Mouse (Mus musculus) macrophage (primary cell): ENCODE results near the gene Olfr1047. TPM values are rescaled to one million over a fixed set of nuclear protein-coding genes. Genes with fewer than 3 reads are reported as not detected.
"Not testable (repeated sequence)": the region's sequence is repeated elsewhere in the genome, so short reads cannot be mapped to it uniquely, and the experiment has no call there.

Experiments used
- H3K27ac ChIP-seq: fragments of 350-480 bp; formaldehyde crosslinking; 2 replicates; pipeline ENCODE4 v1.9.0; 2021
- H3K36me3 ChIP-seq: fragments of 350-480 bp; formaldehyde crosslinking; 2 replicates; pipeline ENCODE4 v1.9.0; 2021; ENCODE audit errors: inconsistent target
- H3K4me3 ChIP-seq: fragments of 350-480 bp; formaldehyde crosslinking; 2 replicates; pipeline ENCODE4 v1.9.0; 2021; ENCODE audit errors: inconsistent target
- H3K79me2 ChIP-seq: fragments of 350-480 bp; formaldehyde crosslinking; 2 replicates; pipeline ENCODE4 v1.9.0; 2021; ENCODE audit errors: inconsistent target
- WGBS: methylation state at CpG from one replicate; pipeline ENCODE4 v1.1.7; 2026; ENCODE audit warnings: inconsistent platforms; ENCODE audit not compliant: missing documents; 5-methylcytosine and 5-hydroxymethylcytosine counted together
- polyA plus RNA-seq: library from polyadenylated mRNA; stranded (reverse); fragments of 250-400 nt; gene quantifications from 3 replicates; pipeline ENCODE4 v1.2.4, GENCODE M21; 2018; ENCODE audit warnings: inconsistent platforms
- total RNA-seq, 78 experiments: library from RNA; depleted of rRNA; stranded (reverse); fragments of 250-400 nt; gene quantifications; 1 replicate in 9 of 78; 2 replicates in 24 of 78; 3 replicates in 43 of 78; 4 replicates in 2 of 78; pipeline ENCODE4 v1.2.4; 2018; ENCODE audit warnings: inconsistent platforms in 56 of 78

Olfr1047 gene
- not detected for total RNA-seq (2018; cell fraction: chromatin; rRNA removed)
- not detected for total RNA-seq (2018; cell fraction: cytosol; rRNA removed)
- total RNA-seq (2018; cell fraction: nucleus; rRNA removed): not detected
- polyA plus RNA-seq: not detected in 3 replicates

- H3K79me2 ChIP-seq: no peaks in the 10 kb centered on the region
- WGBS: 100% methylated on average over 1 of the region's 1 CpGs
- H3K4me3 ChIP-seq: no peak within 1 kb of the TSS
- no peak within 1 kb of the TSS for H3K27ac ChIP-seq
- no peaks in the 10 kb centered on the region for H3K36me3 ChIP-seq
Observed at GRCm38 (mm10) chr2:86231301-86231700, at the start of gene Olfr1047. Gene Olfr1047 (minus strand): TSS chr2:86231401.

DNA sequence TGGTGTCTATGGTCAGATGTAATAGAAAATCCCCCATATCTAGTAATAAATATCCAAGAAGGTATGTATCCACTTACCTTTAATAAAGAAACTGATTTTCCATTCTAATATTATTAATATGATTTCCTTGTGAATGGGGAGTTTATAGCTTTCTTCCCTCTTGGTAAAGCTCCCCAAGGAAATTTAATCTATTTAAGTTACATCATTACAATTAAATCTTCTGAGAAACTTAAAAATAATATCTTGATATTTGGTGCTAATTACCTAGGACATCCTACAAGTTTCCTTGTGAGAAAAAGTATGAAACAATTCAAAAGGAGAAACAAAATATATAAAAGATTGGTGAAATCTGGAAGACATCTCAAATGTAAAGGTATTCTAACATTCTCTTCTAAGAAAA, 47.8 kb upstream of the Olfr1047 start, which contains the start of gene Olfr1051:
Gene Olfr1051, minus strand, starts transcription at position 101 of the 400 bp plus-strand sequence.
- H3K79me2 ChIP-seq, H3K36me3 ChIP-seq, H3K27ac ChIP-seq, H3K4me3 ChIP-seq: not testable (repeated sequence)

- not testable (repeated sequence) for H3K36me3 ChIP-seq, H3K27ac ChIP-seq, H3K79me2 ChIP-seq, H3K4me3 ChIP-seq
Observed at GRCm38 (mm10) chr2:86258228-86258627, 27.0 kb upstream of the Olfr1047 start, which contains the start of gene Olfr1049. Gene Olfr1049 (minus strand): TSS chr2:86258328.

- H3K27ac ChIP-seq: no peak within 1 kb of the TSS
- no peaks in the 10 kb centered on the region for H3K79me2 ChIP-seq
- H3K36me3 ChIP-seq: no peaks in the 10 kb centered on the region
Observed at GRCm38 (mm10) chr2:86240189-86240588, 9.0 kb upstream of the Olfr1047 start, which contains the start of gene Olfr1048. Gene Olfr1048 (minus strand): TSS chr2:86240289.

GRCm38 (mm10) chr2:86219214-86219613, 12.0 kb downstream of the Olfr1047 start, which contains the start of gene Olfr1046:
Gene Olfr1046 (minus strand): TSS chr2:86219314.
- Histone ChIP-seq H3K79me2 (no peaks in the 10 kb centered on the region), H3K4me3 (no peak within 1 kb of the TSS), H3K36me3 (no peaks in the 10 kb centered on the region), H3K27ac (no peak within 1 kb of the TSS)
- WGBS: 79% methylated on average over 2 of the region's 2 CpGs

More at GRCm38 (mm10) chr2:86240189-86240588, 9.0 kb upstream of the Olfr1047 start, which contains the start of gene Olfr1048:
- no peak within 1 kb of the TSS for H3K4me3 ChIP-seq

- Histone ChIP-seq H3K79me2 (no peaks in the 10 kb centered on the region), H3K36me3 (no peaks in the 10 kb centered on the region), H3K4me3 (no peak within 1 kb of the TSS), H3K27ac (no peak within 1 kb of the TSS)
Observed at GRCm38 (mm10) chr2:86202909-86203308, 28.3 kb downstream of the Olfr1047 start, which contains the start of gene Olfr1045. Gene Olfr1045 (minus strand): TSS chr2:86203009.

- H3K4me3 ChIP-seq: no peak overlapping the region
- no peak overlapping the region for H3K27ac ChIP-seq
- H3K36me3 ChIP-seq: no peaks in the 10 kb centered on the region
- no peaks in the 10 kb centered on the region for H3K79me2 ChIP-seq
- WGBS: 56% methylated on average over 1 of the region's 1 CpGs
Observed at GRCm38 (mm10) chr2:86195863-86196262, 35.3 kb downstream of the Olfr1047 start.

- no peak within 1 kb of the TSS for H3K4me3 ChIP-seq
- H3K36me3 ChIP-seq: no peaks in the 10 kb centered on the region
- no peak within 1 kb of the TSS for H3K27ac ChIP-seq
- H3K79me2 ChIP-seq: no peaks in the 10 kb centered on the region
Observed at GRCm38 (mm10) chr2:86185583-86185982, 45.6 kb downstream of the Olfr1047 start, which contains the start of gene Olfr52. Gene Olfr52 (minus strand): TSS chr2:86185683.

DNA sequence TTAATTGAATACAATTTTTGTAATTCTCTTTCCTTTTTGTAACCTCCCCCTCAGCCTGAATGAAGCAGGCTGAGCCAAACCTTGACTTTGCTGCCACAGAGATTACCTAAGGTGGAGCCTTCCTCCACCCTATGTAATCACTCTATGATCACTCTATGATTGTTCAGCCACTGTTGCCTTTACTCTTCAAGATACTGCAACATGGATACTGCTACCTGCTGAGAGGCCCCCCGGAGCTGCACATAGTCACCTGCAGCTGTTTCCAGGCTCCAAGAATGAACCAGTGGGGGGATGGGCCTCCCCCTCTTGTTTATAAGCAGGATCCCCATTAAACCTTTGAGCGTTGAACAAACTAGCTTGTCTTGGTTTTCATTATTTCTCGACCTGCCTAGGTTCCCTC, 51.3 kb downstream of the Olfr1047 start:
- 91% methylated on average over 3 of the region's 3 CpGs for WGBS
- no peak overlapping the region for H3K27ac ChIP-seq
- no peak overlapping the region for H3K4me3 ChIP-seq
- H3K79me2 ChIP-seq: no peaks in the 10 kb centered on the region
- no peaks in the 10 kb centered on the region for H3K36me3 ChIP-seq

- no peak within 1 kb of the TSS for H3K4me3 ChIP-seq
- H3K36me3 ChIP-seq: no peaks in the 10 kb centered on the region
- no peaks in the 10 kb centered on the region for H3K79me2 ChIP-seq
- H3K27ac ChIP-seq: no peak within 1 kb of the TSS
Observed at GRCm38 (mm10) chr2:86177720-86178119, 53.5 kb downstream of the Olfr1047 start, which contains the start of gene Olfr1044. Gene Olfr1044 (minus strand): TSS chr2:86177820.

Other genes with a start within 250 kb of the Olfr1047 start
- not detected in 3 replicates for gene Olfr1031, start 241.1 kb downstream of the Olfr1047 start, polyA plus RNA-seq
- gene Olfr1032, start 225.9 kb downstream of the Olfr1047 start, polyA plus RNA-seq: not detected in 3 replicates
- gene Olfr1033, start 210.8 kb downstream of the Olfr1047 start, polyA plus RNA-seq: 0.22 TPM in 1 of 3 replicates, not detected in the others
- gene Olfr1034, start 185.5 kb downstream of the Olfr1047 start, polyA plus RNA-seq: not detected in 3 replicates
- gene Olfr1036, start 157.4 kb downstream of the Olfr1047 start, polyA plus RNA-seq: not detected in 3 replicates
- not detected in 3 replicates for gene Olfr1037, start 144.0 kb downstream of the Olfr1047 start, polyA plus RNA-seq
- not detected in 3 replicates for gene Olfr1039, start 95.5 kb downstream of the Olfr1047 start, polyA plus RNA-seq
- not detected in 3 replicates for gene Olfr1040, start 84.7 kb downstream of the Olfr1047 start, polyA plus RNA-seq
- not detected in 3 replicates for gene Olfr1042, start 69.6 kb downstream of the Olfr1047 start, polyA plus RNA-seq
- not detected in 3 replicates for gene Olfr1043, start 63.9 kb downstream of the Olfr1047 start, polyA plus RNA-seq
- gene Olfr1044, start 53.6 kb downstream of the Olfr1047 start, polyA plus RNA-seq: not detected in 3 replicates
- not detected in 3 replicates for gene Olfr52, start 45.7 kb downstream of the Olfr1047 start, polyA plus RNA-seq
- not detected in 3 replicates for gene Olfr1045, start 28.4 kb downstream of the Olfr1047 start, polyA plus RNA-seq
- not detected in 3 replicates for gene Olfr1046, start 12.1 kb downstream of the Olfr1047 start, polyA plus RNA-seq
- gene Olfr1048, start 8.9 kb upstream of the Olfr1047 start, polyA plus RNA-seq: not detected in 3 replicates
- not detected in 3 replicates for gene Olfr1049, start 26.9 kb upstream of the Olfr1047 start, polyA plus RNA-seq
- not detected in 3 replicates for gene Olfr1051, start 47.7 kb upstream of the Olfr1047 start, polyA plus RNA-seq
- not detected in 3 replicates for gene Olfr1052, start 61.1 kb upstream of the Olfr1047 start, polyA plus RNA-seq
- not detected in 3 replicates for gene Olfr1053, start 83.9 kb upstream of the Olfr1047 start, polyA plus RNA-seq
- gene Olfr1054, start 104.0 kb upstream of the Olfr1047 start, polyA plus RNA-seq: not detected in 3 replicates
- gene Olfr1055, start 118.9 kb upstream of the Olfr1047 start, polyA plus RNA-seq: not detected in 3 replicates
- not detected in 3 replicates for gene Olfr1056, start 131.1 kb upstream of the Olfr1047 start, polyA plus RNA-seq
- gene Olfr1057, start 147.0 kb upstream of the Olfr1047 start, polyA plus RNA-seq: not detected in 3 replicates
- gene Olfr1058, start 157.2 kb upstream of the Olfr1047 start, polyA plus RNA-seq: not detected in 3 replicates
- not detected in 3 replicates for gene Olfr1061, start 182.6 kb upstream of the Olfr1047 start, polyA plus RNA-seq
- gene Olfr1062, start 195.3 kb upstream of the Olfr1047 start, polyA plus RNA-seq: not detected in 3 replicates
- not detected in 3 replicates for gene Olfr1065, start 219.2 kb upstream of the Olfr1047 start, polyA plus RNA-seq
- not detected in 3 replicates for gene Olfr1066, start 224.9 kb upstream of the Olfr1047 start, polyA plus RNA-seq